ENCODE assay signal across 8 mouse cellular contexts in the genomic region with DNA sequence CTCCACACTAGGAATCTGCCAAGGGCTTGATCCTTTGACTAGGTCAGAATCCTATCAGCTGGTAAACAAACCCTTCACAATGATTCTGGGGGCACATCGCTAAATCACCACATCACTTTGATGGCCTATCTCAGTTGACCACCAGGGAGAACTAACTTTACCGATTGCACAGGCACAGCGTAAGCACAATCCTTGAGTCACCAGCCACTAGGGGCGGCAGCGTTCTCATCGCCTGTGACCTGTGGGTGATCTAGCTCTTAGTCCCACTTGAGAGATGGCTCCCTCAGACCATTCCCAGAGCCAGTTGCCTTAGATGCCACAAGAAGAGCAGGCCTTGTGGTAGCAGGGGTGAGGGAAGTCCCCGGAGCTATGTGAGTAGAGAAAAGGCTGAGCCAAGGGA. TPM values are rescaled to one million over a fixed set of nuclear protein-coding genes. Genes with fewer than 3 reads are reported as not detected.
A peak's percentile ranks its signal among the peaks of the same experiment; 100 is the strongest.
DNase-seq lines count a peak whose midpoint lies in the region; TF ChIP-seq lines count a peak whose summit lies in the region.
"Had no signal": no experiment of that assay in that cellular context is flagged by ENCODE, and none has a peak within 500 bp of the region (broad histone marks: within the 10 kb centered on the region; RNA-seq: fewer than 3 reads in every experiment).

No protein-coding gene starts in this region.

- WGBS in small intestine, adult 2 months = 66% methylated on average over 7 of the region's 7 CpGs

- no peak for TF ChIP-seq POLR2A in small intestine, adult 2 months (IDR thresholded peaks at IDR 0.05; ENCODE audit: low read depth, low read length)

- TF ChIP-seq CTCF in layer of hippocampus, adult 2 months (conservative IDR thresholded peaks at IDR 0.05) = peak; percentile 49
- TF ChIP-seq CTCF in small intestine, adult 2 months (IDR thresholded peaks at IDR 0.05; ENCODE audit: extremely low read depth, insufficient read length, insufficient replicate concordance, low read depth, low read length) = 0 out of 2 replicates have a peak, but pooled peaks have one; percentile 9

- no peaks in the 10 kb centered on the region for H3K27me3 ChIP-seq in small intestine, adult 2 months (ENCODE audit: control insufficient read depth, insufficient read depth, low read length)

- DNase-seq in layer of hippocampus, adult 2 months (ENCODE audit: low spot score in 2 of 2) = no peak
- DNase-seq in layer of hippocampus, adult 9-10 months (ENCODE audit: low spot score) = no peak
- peak; percentile 81 for DNase-seq in R1 (ENCODE audit: low read depth, low spot score)
- peak; percentile 40 for DNase-seq in embryo, embryonic 10.5 days (ENCODE audit: low spot score)
- no peak for DNase-seq in adrenal gland, adult 2 months
- no peak for DNase-seq in right cerebral cortex, postnatal 4 days

- H3K36me3 ChIP-seq in small intestine, adult 2 months (ENCODE audit: control insufficient read depth, insufficient read depth, low read length) = no peaks in the 10 kb centered on the region

- H3K4me1 ChIP-seq in small intestine, adult 2 months (ENCODE audit: control insufficient read depth, insufficient read depth, insufficient read length, low read length) = no peaks in the 10 kb centered on the region

- no peak overlapping the region for H3K27ac ChIP-seq in layer of hippocampus, adult 2 months
- H3K27ac ChIP-seq in small intestine, adult 2 months (ENCODE audit: insufficient read depth, low read depth, low read length) = no peak overlapping the region

- H3K4me3 ChIP-seq in layer of hippocampus, adult 2 months = no peak overlapping the region
- no peak overlapping the region for H3K4me3 ChIP-seq in small intestine, adult 2 months (ENCODE audit: low read depth, low read length)
- H3K4me3 ChIP-seq: myocyte had no signal

RNA-seq across cellular contexts. Expression of gene Cdc42bpa, which starts 31.4 kb away (rescaled TPM):
- 100 to 1,000 TPM; 229 to 247 TPM for total RNA-seq in layer of hippocampus, adult 2 months (2021)
- 3.3 and 6.6 TPM in 2 replicates for polyA plus RNA-seq in small intestine, adult 2 months (2012; rRNA removed)
- total RNA-seq in adrenal gland, adult 2 months (2021) = 10 to 100 TPM; 43.4 to 51.4 TPM
- polyA plus RNA-seq in adrenal gland, adult 2 months (2012; rRNA removed) = 16.6 and 17.8 TPM in 2 replicates

Comparison
In these comparisons a context has a peak if more than half of its experiments do, and no peak if none do; other contexts are left out.
1. DNase-seq: peak in R1 (single experiment) and embryo, embryonic 10.5 days (single experiment); none in layer of hippocampus, adult 2 months (0 of 2), layer of hippocampus, adult 9-10 months (single experiment), adrenal gland, adult 2 months (single experiment) and right cerebral cortex, postnatal 4 days (single experiment).
2. RNA of gene Cdc42bpa, which starts 31.4 kb away (total RNA-seq): 229 to 247 TPM in layer of hippocampus, adult 2 months; 43.4 to 51.4 TPM in adrenal gland, adult 2 months; every median in the first group is over 4 times any median in the second.